Mouse (Mus musculus) cerebellum, adult 2 months (tissue): ENCODE data around the gene Idh3a. TPM values are rescaled to one million over a fixed set of nuclear protein-coding genes. Genes with fewer than 3 reads are reported as not detected.

ENCODE experiments used
- DNase-seq, 2 experiments: peaks; one replicate each; pipeline ENCODE4 v3.0.0; 2021
- H3K27ac ChIP-seq: fragments of 200-500 bp; 2 replicates; pipeline ENCODE4 v1.5.1; 2012; ENCODE audit warnings: low read length, control low read depth, inconsistent platforms; ENCODE audit not compliant: insufficient read depth
- H3K27me3 ChIP-seq: fragments of 200-500 bp; 2 replicates; pipeline ENCODE4 v1.6.1; 2012; ENCODE audit warnings: inconsistent platforms, mild to moderate bottlenecking, low read length, moderate library complexity; ENCODE audit not compliant: control insufficient read depth, insufficient read depth
- H3K4me1 ChIP-seq: fragments of 200-500 bp; 2 replicates; pipeline ENCODE4 v1.6.1; 2011; ENCODE audit warnings: low read length; ENCODE audit not compliant: control insufficient read depth, insufficient read depth
- H3K4me3 ChIP-seq: fragments of 200-500 bp; replicated peaks from 2 replicates; pipeline ENCODE3; 2011; ENCODE audit warnings: mild to moderate bottlenecking, low read depth, low read length, control low read depth; ENCODE audit not compliant: insufficient read depth
- CTCF ChIP-seq: fragments of 200-500 bp; IDR thresholded peaks from 2 replicates; pipeline ENCODE4 v1.5.1; 2011; ENCODE audit warnings: low read depth, mild to moderate bottlenecking, control low read depth, low read length, moderate library complexity, borderline replicate concordance; ENCODE audit not compliant: insufficient read depth
- POLR2A ChIP-seq: fragments of 200-500 bp; IDR thresholded peaks from 2 replicates; pipeline ENCODE4 v1.6.1; 2011; ENCODE audit warnings: low read length, control low read depth, borderline replicate concordance; ENCODE audit not compliant: insufficient read depth
- WGBS: fragments of 180-500 bp; shearing (Covaris S2); methylation state at CpG from one replicate; pipeline ENCODE4 v1.1.7; 2018; 5-methylcytosine and 5-hydroxymethylcytosine counted together
- polyA plus RNA-seq: library from polyadenylated mRNA; depleted of rRNA; stranded (reverse); fragments of >200 nt; gene quantifications from 2 replicates; pipeline ENCODE4 v1.2.3, GENCODE M21; 2012

Idh3a gene
- polyA plus RNA-seq, 1 experiment: 209 TPM

- TF ChIP-seq POLR2A (no peak), CTCF (peak; percentile 39; the same call in 1 of the 2 replicates)
- H3K27me3 ChIP-seq: no peaks in the 10 kb centered on the region
- no peak overlapping the region; the same call in 1 of the 2 replicates for H3K27ac ChIP-seq
- DNase-seq: peak; percentile 37 to 60
- H3K4me1 ChIP-seq: peaks cover 8% of the 10 kb centered on the region; the same call in 1 of the 2 replicates
- 9% methylated on average over 5 of the region's 5 CpGs for WGBS
- H3K4me3 ChIP-seq: no peak overlapping the region
Observed at GRCm38 (mm10) chr9:54629613-54630261, 43.6 kb downstream of the Idh3a start.

GRCm38 (mm10) chr9:54630905-54631304, 44.8 kb downstream of the Idh3a start:
- peaks cover 8% of the 10 kb centered on the region; the same call in 1 of the 2 replicates for H3K4me1 ChIP-seq
- H3K4me3 ChIP-seq: no peak overlapping the region
- H3K27ac ChIP-seq: no peak overlapping the region
- no peak for TF ChIP-seq POLR2A
- no peak for TF ChIP-seq CTCF
- H3K27me3 ChIP-seq: no peaks in the 10 kb centered on the region
- DNase-seq: no peak

GRCm38 (mm10) chr9:54633401-54633800, 47.3 kb downstream of the Idh3a start:
- Histone ChIP-seq H3K27ac (no peak overlapping the region), H3K4me3 (no peak overlapping the region), H3K27me3 (no peaks in the 10 kb centered on the region), H3K4me1 (peaks cover 8% of the 10 kb centered on the region; the same call in 1 of the 2 replicates)
- no peak for TF ChIP-seq CTCF
- no peak for TF ChIP-seq POLR2A
- WGBS: 93% methylated on average over 2 of the region's 2 CpGs
- no peak for DNase-seq

- H3K27me3 ChIP-seq: no peaks in the 10 kb centered on the region
- no peak for DNase-seq
- 65% methylated on average over 5 of the region's 5 CpGs for WGBS
- H3K4me1 ChIP-seq: no peaks in the 10 kb centered on the region
- no peak for TF ChIP-seq CTCF
- no peak for TF ChIP-seq POLR2A
- no peak overlapping the region for H3K27ac ChIP-seq
- no peak overlapping the region for H3K4me3 ChIP-seq
Observed at GRCm38 (mm10) chr9:54637510-54638314, 51.6 kb downstream of the Idh3a start.

GRCm38 (mm10) chr9:54639192-54639591, 53.1 kb downstream of the Idh3a start:
- Histone ChIP-seq H3K4me3 (no peak overlapping the region), H3K27ac (no peak overlapping the region), H3K27me3 (no peaks in the 10 kb centered on the region), H3K4me1 (no peaks in the 10 kb centered on the region)
- TF ChIP-seq CTCF (no peak), POLR2A (no peak)
- DNase-seq: no peak
- 59% methylated on average over 2 of the region's 2 CpGs for WGBS

- DNase-seq: no peak
- WGBS: 88% methylated on average over 3 of the region's 3 CpGs
Observed at GRCm38 (mm10) chr9:54641548-54641947, 55.4 kb downstream of the Idh3a start.

GRCm38 (mm10) chr9:54642149-54642548, 56.0 kb downstream of the Idh3a start:
- Histone ChIP-seq H3K4me1 (no peaks in the 10 kb centered on the region), H3K27me3 (no peaks in the 10 kb centered on the region), H3K27ac (no peak overlapping the region), H3K4me3 (no peak overlapping the region)
- no peak for TF ChIP-seq POLR2A
- TF ChIP-seq CTCF: no peak
- 56% methylated on average over 2 of the region's 2 CpGs for WGBS
- DNase-seq: no peak

More at GRCm38 (mm10) chr9:54641548-54641947, 55.4 kb downstream of the Idh3a start:
- TF ChIP-seq CTCF (no peak), POLR2A (no peak)
- Histone ChIP-seq H3K4me1 (no peaks in the 10 kb centered on the region), H3K27me3 (no peaks in the 10 kb centered on the region), H3K27ac (no peak overlapping the region), H3K4me3 (no peak overlapping the region)
